Mouse (Mus musculus): Measurements from ENCODE around the gene Chil1. TPM values are rescaled to one million over a fixed set of nuclear protein-coding genes. Genes with fewer than 3 reads are reported as not detected.

Chil1 gene
- polyA plus RNA-seq, 1 experiment = 1.9 TPM

DNA sequence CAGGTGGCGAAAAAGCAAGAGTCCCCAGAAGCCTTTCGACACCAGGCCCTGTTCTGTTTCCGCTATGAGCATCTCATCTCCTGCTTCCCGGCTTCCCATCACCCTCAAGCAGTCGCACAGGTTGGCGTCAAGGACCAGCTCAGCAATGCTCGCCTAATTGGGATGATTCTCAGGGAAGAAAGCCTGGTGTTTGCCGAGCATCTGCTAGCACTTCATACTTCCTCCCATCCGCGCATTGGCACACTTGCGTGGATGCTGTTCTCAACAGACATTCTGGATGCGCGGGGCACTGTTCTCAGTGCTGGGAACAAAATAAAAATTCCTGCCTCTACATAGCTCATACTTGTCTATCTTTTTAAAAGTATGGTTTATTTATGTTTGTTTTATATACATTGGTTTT lies 22.3 kb downstream of the Chil1 start:
- DNase-seq (ENCODE audit: low read depth) = no peak

DNA sequence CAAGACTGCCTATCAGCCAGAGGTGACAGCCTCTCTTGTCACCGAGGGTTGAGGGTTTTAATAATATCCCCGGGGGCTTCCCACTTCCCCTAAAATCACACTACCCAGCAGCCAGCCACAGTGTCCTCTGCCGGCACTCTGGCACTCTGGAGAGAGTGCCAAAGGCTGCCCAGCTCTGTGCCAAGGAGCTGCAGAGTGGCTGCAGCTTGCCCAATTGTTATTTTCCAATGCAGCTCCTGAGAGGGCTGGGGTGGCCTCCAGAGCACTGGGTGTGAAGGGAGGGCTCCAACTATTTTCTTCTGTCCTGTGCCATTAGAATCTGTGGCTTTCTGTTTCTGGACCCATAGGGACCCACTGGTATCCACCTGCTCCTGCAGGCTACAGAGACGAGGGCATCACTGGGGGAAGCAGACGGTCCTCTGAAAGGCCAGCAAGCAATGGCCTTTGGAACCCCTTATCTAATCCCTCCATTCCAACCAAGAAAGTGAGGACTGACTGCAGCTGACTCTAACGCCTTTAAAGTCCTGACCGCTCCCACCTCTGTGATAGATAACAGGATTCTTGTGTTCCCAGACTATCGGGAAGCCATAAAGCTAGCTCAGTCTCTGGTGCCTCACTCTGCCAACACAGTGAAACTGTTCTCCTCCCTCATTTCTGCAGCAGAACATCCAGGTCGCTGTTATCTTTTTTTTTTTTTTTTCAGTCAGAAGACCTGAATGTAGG lies 23.5 kb downstream of the Chil1 start:
- DNase-seq (ENCODE audit: low read depth) = no peak

DNA sequence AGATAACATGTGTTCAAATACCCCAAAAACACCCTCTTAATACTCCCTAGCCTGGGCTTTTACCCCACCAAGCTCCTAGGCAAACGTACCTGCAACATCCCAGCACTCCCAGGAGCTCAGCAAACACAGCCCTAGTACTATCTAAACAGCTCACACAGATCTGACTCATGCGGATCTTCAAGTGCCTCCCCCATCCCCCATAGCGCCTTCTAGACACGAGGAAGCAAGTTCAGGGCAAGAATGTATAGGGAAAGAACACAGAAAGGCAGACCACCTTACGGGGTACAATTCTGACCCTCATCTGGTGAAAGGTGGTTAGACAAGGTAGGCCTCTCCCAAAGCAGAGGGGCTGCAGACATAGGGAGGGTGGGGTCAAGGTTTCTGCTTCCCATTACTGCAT lies 24.1 kb downstream of the Chil1 start:
- DNase-seq (ENCODE audit: low read depth) = no peak

DNA sequence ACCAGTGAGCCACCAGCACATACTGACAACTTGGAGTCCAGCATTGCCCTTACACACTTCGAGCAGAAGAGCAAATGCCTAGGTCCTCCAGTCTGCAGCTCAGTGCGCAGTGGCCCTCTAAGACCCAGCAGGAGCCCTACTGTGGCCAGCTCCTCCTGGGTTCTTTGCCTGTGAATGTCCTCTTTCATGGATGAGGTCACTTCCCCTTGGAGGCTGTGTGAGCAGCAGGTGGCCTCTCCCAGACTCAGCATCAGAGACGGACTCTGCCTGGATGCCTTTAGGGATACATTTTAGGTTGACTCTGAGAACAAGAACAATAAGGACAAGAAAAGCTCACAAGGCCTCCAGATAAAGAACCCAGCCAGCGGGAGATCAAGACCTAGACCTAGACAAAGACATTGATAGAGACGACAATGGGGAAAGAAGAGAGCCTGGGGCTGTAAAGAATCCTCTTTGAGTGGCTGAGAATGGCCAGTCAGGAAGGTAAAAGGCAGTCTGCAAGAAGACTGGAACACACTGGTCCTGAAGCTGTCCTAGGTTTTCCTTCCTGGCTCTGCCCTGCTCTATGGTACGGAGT lies 28.3 kb downstream of the Chil1 start:
- no peak for DNase-seq (ENCODE audit: low read depth)

DNA sequence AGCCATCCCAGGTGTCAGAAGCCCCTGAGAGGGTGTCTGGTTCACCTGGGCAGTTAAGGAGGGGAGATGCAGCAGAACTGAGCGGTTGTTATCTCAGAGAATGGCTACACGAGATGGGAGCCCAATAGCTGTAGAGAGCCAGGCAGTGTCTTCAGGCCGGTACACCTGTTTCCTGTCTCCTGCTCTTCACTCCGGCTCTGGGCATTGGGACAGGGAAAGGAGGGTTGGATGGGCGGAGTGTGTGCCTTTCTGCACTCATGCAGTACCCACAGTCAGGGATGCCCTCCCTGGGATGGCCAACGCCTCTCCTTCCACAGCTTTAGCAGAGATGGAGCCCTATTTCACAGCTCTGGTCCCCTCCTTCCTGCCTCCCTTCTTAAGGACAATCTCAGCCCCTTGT lies 29.1 kb downstream of the Chil1 start:
- no peak for DNase-seq (ENCODE audit: low read depth)

DNA sequence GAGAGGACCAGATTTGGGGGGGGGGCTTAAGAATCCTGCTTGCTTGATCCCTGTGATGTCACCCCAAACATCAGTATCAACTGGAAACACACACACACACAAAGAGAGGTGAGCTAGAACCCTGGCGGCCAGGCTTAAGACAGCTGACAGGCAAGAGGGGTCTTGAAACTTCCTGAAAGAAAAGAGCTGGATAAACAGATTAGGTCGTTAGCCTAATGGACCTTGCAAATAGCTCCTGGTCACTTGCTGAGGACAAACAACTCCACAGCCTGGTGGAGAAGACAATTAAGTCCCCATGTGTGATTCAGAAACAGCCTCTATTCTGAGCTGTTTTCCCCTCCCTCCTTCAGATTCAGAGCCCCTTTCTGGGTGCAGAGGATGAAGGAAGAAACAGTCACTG lies 29.7 kb downstream of the Chil1 start:
- DNase-seq (ENCODE audit: low read depth) = no peak

DNA sequence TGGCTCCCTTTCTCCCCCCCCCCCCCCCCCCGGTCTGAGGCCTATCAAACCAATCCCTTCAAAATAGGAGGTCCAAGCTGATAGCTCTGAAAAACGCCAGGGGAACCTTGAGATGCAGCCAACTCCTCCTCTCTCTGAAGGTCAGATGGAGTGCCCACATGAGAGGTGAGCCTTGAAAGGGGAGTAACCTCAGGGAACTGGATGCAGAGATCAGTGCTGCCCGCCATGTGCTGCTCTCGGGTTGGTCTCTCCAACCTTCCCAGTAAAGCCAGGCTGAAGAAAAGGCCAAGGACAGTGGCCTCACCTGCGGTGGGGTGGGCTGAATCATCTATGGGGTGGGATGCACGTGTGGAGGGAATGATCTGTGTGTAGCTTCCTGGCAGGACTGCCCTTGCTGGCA lies 30.4 kb downstream of the Chil1 start:
- DNase-seq (ENCODE audit: low read depth) = no peak

DNA sequence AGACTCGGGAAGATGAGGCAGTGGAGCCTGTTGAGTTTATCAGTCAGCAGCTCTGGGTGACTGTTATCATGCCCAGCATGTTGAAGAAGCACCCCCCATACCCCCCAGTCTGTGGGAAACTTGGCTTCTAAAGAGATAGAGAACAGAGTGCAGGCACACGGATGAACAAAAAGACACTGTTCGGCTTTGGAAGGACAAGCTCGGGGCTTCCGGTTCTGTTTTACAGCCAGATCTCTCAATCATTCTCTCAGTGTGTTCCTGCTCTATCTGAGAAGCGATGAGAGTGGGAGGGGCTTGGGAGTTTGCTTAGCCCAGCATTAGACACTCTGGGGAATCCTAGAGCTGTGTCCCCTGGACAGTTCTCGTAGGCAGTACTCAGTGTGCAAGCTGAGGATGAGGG lies 31.4 kb downstream of the Chil1 start:
- no peak for DNase-seq (ENCODE audit: low read depth)

DNA sequence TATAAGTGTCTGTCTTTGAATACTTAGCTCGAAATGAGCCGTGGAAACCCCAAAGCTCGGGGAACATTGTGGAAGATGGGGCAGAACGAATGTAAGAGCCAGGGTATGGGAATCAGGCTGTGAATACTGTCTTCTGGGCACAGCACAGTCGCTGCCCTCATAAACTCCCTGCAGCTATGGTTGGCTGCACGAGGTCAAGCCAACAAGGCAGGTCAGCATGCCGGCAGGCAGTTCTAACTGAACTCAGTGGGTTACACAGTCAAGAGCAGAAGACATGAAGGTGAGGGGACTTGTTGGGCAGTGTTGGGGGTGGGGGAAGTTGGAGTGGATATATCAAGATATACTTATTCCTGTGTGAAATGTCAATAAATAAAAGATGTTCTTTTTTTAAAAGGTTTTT lies 33.1 kb downstream of the Chil1 start:
- no peak for DNase-seq (ENCODE audit: low read depth)

DNA sequence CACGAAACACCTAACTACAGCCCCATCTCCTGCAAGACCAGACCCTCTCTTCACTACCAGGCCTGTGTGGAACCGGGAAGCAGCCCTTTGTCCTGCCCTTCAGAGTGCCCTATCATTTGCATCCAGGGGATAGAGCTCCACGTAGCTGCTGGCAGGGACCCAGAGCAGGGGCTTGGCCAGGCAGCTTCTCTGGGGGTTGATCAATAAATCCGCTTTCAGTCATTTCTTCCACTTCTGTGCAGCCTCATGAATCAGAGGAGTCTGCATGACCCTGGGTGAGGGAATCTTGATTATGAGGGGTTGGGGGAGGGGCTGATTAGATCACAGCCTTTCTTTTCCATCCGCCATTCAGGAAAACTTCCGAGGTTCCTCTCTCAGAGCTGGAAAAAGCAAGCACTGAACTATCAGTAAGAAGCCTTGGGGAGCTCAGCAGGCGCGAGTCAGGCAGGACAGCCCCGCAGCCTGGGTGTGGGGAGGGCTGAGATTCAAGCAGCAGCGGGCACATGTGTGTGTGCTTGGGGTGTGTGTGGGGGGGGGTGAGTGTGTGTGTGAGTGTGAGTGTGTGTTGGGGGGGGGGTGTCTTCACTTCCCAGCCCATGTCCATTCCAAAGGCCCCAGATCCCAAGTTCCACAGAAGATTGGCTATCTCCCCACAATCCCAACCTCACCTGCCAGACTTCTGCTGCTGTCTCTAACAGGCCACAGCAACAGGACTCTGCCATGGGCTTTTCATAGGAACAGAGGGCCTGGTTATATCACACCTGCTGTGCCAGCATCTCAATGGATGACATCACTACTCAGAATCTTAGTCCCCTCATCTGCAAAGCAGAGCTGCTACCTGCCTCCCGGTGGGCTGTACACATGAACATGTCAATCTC lies 34.0 kb downstream of the Chil1 start:
- no peak for DNase-seq (ENCODE audit: low read depth)

DNA sequence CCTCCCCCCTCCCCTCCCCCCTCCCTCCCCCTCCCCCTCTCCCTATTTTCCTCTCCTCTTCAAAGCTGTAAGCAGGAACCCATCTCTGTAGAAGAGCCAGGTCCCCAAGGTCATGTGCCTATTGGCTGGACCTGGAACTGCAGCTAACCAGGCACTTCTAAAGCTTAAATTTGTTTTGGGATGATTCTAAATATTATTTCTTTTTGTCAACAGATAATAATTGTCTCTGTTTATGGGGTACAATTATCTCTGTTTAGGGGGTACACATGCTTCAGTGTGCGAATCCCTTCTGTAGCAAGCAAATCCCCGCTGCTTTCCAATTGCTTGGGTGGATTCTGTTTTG lies 34.6 kb downstream of the Chil1 start:
- DNase-seq (ENCODE audit: low read depth) = no peak

DNA sequence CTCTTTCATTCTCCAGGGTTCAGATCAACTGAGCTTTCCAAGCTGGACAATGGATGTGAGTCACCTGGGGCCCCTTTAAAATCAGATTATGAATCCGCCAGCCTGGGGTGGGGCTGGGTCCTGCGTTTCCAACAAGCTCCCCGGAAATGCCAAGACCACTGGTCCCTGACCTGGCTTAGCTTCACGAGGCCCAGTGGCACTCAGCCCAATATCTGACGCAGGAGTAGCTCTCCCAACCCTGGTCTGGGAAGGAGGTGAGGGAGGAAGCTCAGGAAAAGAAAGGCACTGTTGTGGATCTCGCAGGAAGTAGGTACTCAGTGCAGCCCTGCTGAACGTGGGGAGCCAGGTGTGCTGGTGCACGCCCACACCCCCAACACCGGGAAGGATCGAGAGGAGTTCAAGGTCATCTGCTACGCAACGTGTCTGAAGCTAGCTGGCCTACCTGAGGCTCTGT lies 35.1 kb downstream of the Chil1 start:
- DNase-seq (ENCODE audit: low read depth) = no peak

DNA sequence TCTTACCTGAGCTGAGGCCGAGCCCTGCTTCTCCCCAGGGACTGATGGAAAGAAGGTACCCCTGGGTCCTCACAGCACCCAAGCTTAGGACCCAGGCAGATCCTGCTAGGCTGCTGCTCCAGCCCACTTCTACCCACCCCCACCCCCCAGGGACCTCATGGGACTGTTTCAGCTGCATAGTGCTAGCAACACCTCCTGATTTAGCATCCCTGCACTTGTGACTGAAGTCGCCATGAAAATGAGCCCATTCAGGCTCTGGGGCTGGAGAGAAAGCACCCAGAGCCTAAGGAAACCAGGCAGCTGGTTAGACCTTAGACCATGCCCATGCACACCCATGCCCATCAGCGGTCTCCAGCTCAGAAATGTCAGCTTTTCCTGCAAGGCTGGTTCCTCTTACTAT lies 36.0 kb downstream of the Chil1 start:
- DNase-seq (ENCODE audit: low read depth) = no peak

DNA sequence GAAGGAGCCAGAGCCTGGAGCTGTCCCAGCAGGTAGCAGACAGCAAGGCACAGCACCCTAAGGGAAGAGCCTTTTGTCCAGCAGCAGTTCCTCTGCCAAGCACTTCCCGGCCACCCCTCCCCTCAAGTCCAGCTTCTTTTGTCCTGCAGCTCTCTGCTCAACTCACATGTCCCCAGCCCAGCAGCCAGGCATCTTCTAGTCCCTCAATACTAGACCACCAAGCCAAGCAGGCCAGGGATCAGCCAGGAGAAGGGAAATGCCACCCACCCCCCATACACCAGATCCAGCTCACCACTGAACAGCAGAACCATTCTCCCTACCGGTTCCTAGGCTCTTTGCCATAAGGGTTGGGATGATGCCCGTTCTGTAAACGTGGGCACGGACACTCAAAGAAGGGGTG lies 37.6 kb downstream of the Chil1 start:
- DNase-seq (ENCODE audit: low read depth) = no peak

DNA sequence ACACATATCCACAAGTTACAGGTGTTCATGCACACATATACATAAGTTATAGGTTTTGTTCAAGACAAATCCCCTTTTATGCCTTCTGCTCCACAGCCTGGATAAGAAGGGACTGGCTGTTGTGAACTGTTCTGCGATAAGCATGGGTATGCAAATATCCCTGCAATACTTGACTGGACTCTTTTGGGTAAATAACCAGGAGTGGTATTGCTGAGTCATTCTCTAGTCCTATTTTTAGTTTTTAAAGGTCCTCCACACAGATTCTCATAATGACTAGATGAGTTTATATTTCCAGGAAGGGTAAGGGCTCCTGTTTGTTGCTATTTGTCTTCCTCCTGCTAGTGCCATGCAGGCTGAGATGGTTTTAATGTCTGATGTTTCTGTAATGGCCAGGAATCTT lies 39.2 kb downstream of the Chil1 start:
- DNase-seq (ENCODE audit: low read depth) = no peak

DNA sequence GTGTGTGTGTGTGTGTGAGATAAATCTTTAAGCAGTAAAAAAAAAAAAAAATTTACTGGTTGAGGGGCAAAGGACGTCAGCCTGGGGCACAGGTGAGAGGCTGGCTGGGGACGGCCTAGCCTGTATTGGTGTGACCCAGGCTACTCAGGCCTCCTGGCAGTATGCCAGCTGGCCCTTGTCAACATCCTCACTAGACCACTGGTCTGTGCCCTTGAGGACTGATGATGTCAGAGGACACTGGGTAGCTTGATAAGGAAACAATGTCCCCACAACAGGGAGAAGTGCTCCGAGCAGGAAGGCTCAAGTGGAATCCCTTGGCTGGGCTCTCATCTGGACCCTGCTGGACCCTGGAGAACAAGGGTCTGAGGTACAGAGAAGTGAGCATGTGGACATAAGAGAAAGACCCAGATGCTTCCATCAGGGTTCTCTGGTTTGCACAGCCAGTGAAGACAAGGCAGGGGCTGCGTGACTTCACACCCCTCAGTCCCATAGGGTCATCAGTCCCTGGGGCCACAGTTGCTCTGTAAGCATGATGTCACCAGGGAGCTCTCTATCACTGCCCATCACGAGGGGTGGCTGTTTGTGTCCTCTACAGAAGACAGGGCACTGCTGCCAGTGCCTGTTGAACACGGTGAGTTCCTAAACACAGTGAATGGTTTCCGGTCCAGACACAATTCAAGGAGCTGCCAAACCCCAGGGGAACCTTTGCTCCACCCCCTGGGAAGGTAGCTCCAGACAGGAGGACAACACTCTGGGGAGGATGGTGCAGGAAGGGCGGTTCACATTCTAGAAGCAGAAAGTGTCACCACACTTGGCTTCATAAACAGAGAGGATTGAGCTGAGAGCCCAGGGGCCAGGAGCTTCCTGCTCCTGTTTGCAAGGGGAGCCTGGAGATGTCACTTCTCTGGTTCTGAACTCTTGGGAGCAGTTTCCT lies 40.4 kb downstream of the Chil1 start:
- no peak for DNase-seq (ENCODE audit: low read depth)

DNA sequence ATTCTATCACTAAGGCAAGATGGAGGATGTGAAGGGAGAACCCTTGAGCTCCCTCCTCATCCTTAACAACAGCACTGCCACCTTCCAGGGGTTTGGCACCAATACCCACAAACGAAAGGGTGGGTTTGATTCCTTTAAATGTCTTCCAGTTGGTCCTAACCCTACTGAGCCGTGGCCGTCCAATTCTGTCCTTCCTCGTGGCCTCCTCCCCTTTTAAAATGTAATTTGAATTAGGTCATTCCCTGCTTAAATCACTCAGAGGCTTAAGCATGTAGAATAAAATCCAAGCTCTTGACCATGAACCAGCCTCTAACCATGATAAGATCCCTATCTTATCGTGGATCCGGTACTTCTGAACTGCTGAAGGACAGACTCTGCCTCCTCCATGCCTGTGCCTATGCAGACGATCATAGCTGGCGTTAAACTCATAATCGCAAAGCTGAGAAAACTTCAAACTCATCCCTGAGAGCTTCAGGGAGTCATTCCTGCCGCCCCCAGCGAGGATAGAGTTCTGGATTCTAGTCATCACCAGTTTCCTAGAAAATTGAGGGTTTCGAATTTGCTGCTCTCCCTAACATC lies 42.8 kb downstream of the Chil1 start:
- no peak for DNase-seq (ENCODE audit: low read depth)

DNA sequence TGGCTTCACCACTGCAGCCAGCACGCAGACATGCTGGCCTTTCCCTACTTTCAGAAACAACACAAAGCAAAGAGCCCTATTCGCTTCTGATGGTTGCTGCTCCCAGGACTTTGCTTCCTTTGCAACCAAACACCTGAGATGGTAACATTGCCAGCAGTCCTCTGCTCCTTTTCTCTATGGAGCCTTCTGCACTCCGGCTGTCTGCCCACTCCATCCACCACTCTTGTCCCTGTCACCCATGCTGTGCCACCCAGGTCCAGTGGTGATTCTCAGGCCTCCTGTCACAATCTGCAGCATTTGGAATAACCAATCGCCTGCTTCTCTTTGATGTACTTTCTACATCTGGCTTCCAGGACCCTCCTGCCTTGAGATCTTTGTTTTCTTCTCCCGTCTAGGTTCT lies 43.4 kb downstream of the Chil1 start:
- no peak for DNase-seq (ENCODE audit: low read depth)

DNA sequence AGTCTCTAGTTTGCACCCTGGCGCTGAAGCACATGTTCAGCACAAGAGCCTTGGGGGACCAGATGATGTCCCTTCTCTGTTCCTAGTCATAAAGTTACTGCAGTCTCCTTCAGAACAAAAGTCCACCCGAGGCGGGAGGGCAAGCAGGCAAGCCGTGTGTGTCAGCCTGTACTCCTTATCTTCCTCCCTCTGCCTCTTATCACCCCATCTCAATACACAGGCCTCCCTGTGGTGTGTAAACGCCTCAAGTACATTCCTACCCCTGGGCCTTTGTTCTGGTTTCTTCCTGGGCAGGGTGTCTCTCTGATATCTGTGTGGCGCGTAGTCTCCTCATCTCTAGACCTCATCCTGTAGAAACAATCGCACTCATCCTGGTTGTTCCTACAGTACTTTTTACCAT lies 44.8 kb downstream of the Chil1 start:
- no peak for DNase-seq (ENCODE audit: low read depth)

DNA sequence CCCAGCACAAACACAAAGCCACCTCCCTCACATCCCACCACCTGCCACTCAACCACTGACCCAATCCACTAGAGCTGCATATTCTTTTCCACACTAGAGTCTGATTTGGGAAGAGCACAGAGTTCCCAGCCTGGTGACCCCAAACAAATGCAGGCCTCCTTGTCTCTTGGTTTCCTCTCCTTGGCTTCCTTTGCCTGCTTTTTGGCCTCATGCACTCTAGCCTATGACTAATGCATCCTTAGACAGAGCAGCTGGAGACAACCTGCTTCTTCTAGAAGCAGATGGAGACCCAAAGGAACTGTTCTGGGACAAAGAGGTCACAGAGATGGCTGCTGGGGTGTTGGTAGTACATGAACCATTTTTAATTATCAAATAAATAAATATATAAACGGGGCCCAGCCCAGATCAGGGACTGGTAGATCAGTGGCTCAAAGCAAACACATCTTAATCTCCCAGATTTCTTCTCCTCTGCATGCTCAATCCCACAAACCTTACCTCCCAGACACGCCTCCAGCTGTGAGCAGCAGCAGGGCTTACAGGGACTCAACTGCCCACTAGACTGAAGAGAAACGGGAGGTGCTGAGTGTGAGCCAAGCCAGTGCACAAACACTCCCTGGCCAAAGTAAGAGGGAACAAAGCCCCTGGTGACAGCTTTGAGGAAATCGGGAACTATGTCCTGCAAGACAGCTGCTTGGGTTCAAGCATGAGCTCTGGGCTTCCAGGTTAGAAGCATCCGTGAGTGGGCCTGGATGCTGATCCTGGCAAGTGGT lies 48.0 kb downstream of the Chil1 start:
- DNase-seq (ENCODE audit: low read depth) = no peak
